Mouse (Mus musculus) liver, embryonic 11.5 days (tissue): ENCODE measurements around the gene Btbd9. TPM values are rescaled to one million over a fixed set of nuclear protein-coding genes. Genes with fewer than 3 reads are reported as not detected.
A peak's percentile ranks its signal among the peaks of the same experiment; 100 is the strongest.

Experiments
- ATAC-seq: fragments of 200-750 bp; cut with Nextera tagmentation; replicated peaks from 2 replicates; pipeline ENCODE4 v1.8.0; 2017; ENCODE audit warnings: moderate number of reproducible peaks, mild to moderate bottlenecking, moderate TSS enrichment, moderate library complexity; ENCODE audit not compliant: low FRiP score
- DNase-seq: peaks from one replicate; pipeline ENCODE4 v3.0.0-alpha.2; 2017; ENCODE audit warnings: low spot score
- H3K27ac ChIP-seq: fragments of 300-500 bp; sonication (generic); 2 replicates; pipeline ENCODE4 v1.5.1; 2014; ENCODE audit warnings: mild to moderate bottlenecking, low read depth, low read length, control low read depth
- H3K27me3 ChIP-seq: fragments of 300-500 bp; sonication (generic); replicated peaks from 2 replicates; pipeline ENCODE4 v1.6.1; 2014; ENCODE audit warnings: low read length, mixed read lengths; ENCODE audit not compliant: control insufficient read depth, insufficient read depth
- H3K36me3 ChIP-seq: fragments of 300-500 bp; sonication (generic); 2 replicates; pipeline ENCODE4 v1.6.1; 2014; ENCODE audit warnings: mild to moderate bottlenecking, low read length, moderate library complexity, mixed read lengths; ENCODE audit not compliant: control insufficient read depth, insufficient read depth
- H3K4me1 ChIP-seq: fragments of 300-500 bp; sonication (generic); replicated peaks from 2 replicates; pipeline ENCODE4 v1.6.1; 2014; ENCODE audit warnings: low read length, mixed read lengths; ENCODE audit not compliant: control insufficient read depth, insufficient read depth
- H3K4me2 ChIP-seq: fragments of 300-500 bp; sonication (generic); 2 replicates; pipeline ENCODE4 v1.6.1; 2014; ENCODE audit warnings: mild to moderate bottlenecking, control low read depth, moderate library complexity
- H3K4me3 ChIP-seq: fragments of 300-500 bp; sonication (generic); 2 replicates; pipeline ENCODE4 v1.5.1; 2014; ENCODE audit warnings: low read depth, low read length, control low read depth
- H3K9ac ChIP-seq: fragments of 300-500 bp; sonication (generic); 2 replicates; pipeline ENCODE4 v1.6.1; 2014; ENCODE audit warnings: low read depth, low read length, control low read depth
- H3K9me3 ChIP-seq: fragments of 300-500 bp; sonication (generic); 2 replicates; pipeline ENCODE4 v1.6.1; 2016; ENCODE audit warnings: low read length, inconsistent platforms, mixed read lengths; ENCODE audit not compliant: control insufficient read depth
- WGBS: fragments of 180-500 bp; shearing (Covaris S2); extraction: QIAGEN DNeasy Blood & Tissue Kit; methylation state at CpG from one replicate; pipeline ENCODE4 v1.1.7; 2014; 5-methylcytosine and 5-hydroxymethylcytosine counted together
- polyA plus RNA-seq: library from polyadenylated mRNA; unstranded; fragments of >200 nt; fragmentation: Nextera tagmentation; extraction: Ambion mirVana; gene quantifications from 2 replicates; pipeline ENCODE4 v1.2.1, GENCODE M21; 2014

Gene Btbd9
- polyA plus RNA-seq, 1 experiment from 2014 or later: 33.4 TPM

- Histone ChIP-seq H3K27ac (no peak overlapping the region), H3K4me3 (no peak overlapping the region), H3K4me2 (no peak overlapping the region), H3K4me1 (peaks cover 19% of the 10 kb centered on the region), H3K9me3 (no peaks in the 10 kb centered on the region), H3K27me3 (no peaks in the 10 kb centered on the region), H3K9ac (no peak overlapping the region), H3K36me3 (no peaks in the 10 kb centered on the region)
- DNase-seq: no peak
- 55% methylated on average over 2 of the region's 2 CpGs for WGBS
- ATAC-seq: no peak
Observed at GRCm38 (mm10) chr17:30193615-30194014, 382.7 kb downstream of the Btbd9 start.

- Histone ChIP-seq H3K4me3 (no peak overlapping the region), H3K36me3 (no peaks in the 10 kb centered on the region), H3K4me1 (peaks cover 20% of the 10 kb centered on the region), H3K27me3 (no peaks in the 10 kb centered on the region), H3K27ac (no peak overlapping the region), H3K4me2 (no peak overlapping the region), H3K9ac (no peak overlapping the region), H3K9me3 (no peaks in the 10 kb centered on the region)
- WGBS: 93% methylated on average over 26 of the region's 26 CpGs
- no peak for DNase-seq
- ATAC-seq: no peak
Observed at GRCm38 (mm10) chr17:30192416-30193005, 383.8 kb downstream of the Btbd9 start.

GRCm38 (mm10) chr17:30191097-30191640 lies 385.1 kb downstream of the Btbd9 start:
- Histone ChIP-seq H3K27ac (no peak overlapping the region), H3K4me3 (no peak overlapping the region), H3K36me3 (no peaks in the 10 kb centered on the region), H3K4me1 (peaks cover 17% of the 10 kb centered on the region), H3K27me3 (no peaks in the 10 kb centered on the region), H3K9me3 (no peaks in the 10 kb centered on the region), H3K9ac (no peak overlapping the region), H3K4me2 (no peak overlapping the region)
- ATAC-seq (no peak), DNase-seq (peak; percentile 30)
- WGBS: 78% methylated on average over 11 of the region's 11 CpGs

DNA sequence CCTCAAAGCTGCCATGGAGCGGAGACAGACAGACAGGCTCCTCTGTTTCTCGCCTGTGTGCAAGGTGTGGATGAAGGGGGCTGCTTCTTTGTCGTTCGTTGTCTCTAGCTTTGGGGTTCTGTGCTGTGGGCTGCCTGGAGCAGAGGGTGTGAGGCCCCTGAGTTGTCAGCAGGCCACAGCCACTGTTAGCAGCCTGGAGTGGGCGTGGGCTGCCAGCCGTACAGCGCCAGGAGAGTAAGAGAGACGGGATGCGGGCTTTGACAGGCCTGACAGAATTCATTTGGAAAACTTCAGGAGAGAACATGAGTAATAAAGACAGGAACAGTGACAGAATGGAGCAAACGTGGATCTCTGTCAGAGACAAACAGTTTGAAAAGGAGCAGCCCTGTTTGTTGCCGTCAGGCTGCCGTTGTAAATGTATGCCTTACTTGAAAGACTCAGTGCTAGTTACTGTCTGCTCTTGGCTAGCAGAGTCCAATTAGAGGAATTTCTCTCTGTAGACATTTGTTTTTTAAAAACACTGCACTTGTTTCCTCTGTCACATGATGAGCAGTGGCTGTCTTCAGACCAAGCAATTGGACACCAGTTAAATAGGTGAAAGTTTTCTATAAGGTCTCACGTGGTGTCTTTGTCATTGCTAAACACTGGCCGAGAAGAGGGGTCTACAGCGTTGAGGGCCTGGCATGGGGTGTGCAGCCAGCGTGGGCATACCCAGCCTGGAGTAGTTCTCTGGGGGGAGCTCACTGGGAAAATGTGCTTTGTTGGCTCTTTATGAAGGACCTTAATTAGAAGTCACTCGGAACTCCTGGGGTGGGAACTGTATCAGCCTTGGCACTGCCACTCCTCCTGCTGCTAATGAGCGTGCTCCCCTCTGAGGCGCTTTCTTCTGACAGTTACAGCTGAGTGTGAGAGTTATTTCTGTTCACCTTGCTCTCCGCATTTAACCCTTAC lies 388.0 kb downstream of the Btbd9 start:
- DNase-seq: peak; percentile 31
- no peak overlapping the region for H3K27ac ChIP-seq
- no peak overlapping the region for H3K4me3 ChIP-seq

GRCm38 (mm10) chr17:30187581-30187980 lies 388.7 kb downstream of the Btbd9 start:
- no peak overlapping the region for H3K9ac ChIP-seq
- no peaks in the 10 kb centered on the region for H3K27me3 ChIP-seq
- no peaks in the 10 kb centered on the region for H3K9me3 ChIP-seq
- peaks cover 12% of the 10 kb centered on the region for H3K4me1 ChIP-seq
- DNase-seq (no peak), ATAC-seq (no peak)
- H3K4me3 ChIP-seq: no peak overlapping the region
- 49% methylated on average over 5 of the region's 5 CpGs for WGBS
- H3K27ac ChIP-seq: no peak overlapping the region
- no peaks in the 10 kb centered on the region for H3K36me3 ChIP-seq
- no peak overlapping the region for H3K4me2 ChIP-seq

More for the DNA sequence above, 388.0 kb downstream of the Btbd9 start:
- H3K36me3 ChIP-seq: no peaks in the 10 kb centered on the region
- peaks cover 12% of the 10 kb centered on the region for H3K4me1 ChIP-seq
- no peaks in the 10 kb centered on the region for H3K9me3 ChIP-seq
- ATAC-seq: no peak
- no peak overlapping the region for H3K4me2 ChIP-seq
- H3K27me3 ChIP-seq: no peaks in the 10 kb centered on the region
- H3K9ac ChIP-seq: no peak overlapping the region
- 60% methylated on average over 20 of the region's 20 CpGs for WGBS

GRCm38 (mm10) chr17:30187154-30187553 lies 389.1 kb downstream of the Btbd9 start:
- 81% methylated on average over 6 of the region's 6 CpGs for WGBS
- Histone ChIP-seq H3K4me2 (no peak overlapping the region), H3K4me1 (peaks cover 12% of the 10 kb centered on the region), H3K36me3 (no peaks in the 10 kb centered on the region), H3K9me3 (no peaks in the 10 kb centered on the region), H3K27ac (no peak overlapping the region), H3K9ac (no peak overlapping the region), H3K4me3 (no peak overlapping the region), H3K27me3 (no peaks in the 10 kb centered on the region)
- no peak for ATAC-seq
- no peak for DNase-seq

- no peak overlapping the region for H3K4me3 ChIP-seq
- no peak overlapping the region for H3K27ac ChIP-seq
- no peak overlapping the region for H3K4me2 ChIP-seq
- ATAC-seq: no peak
- 91% methylated on average over 6 of the region's 6 CpGs for WGBS
- DNase-seq: no peak
- H3K27me3 ChIP-seq: no peaks in the 10 kb centered on the region
- H3K9ac ChIP-seq: no peak overlapping the region
- no peaks in the 10 kb centered on the region for H3K36me3 ChIP-seq
- no peaks in the 10 kb centered on the region for H3K9me3 ChIP-seq
- peaks cover 14% of the 10 kb centered on the region; the same call in 1 of the 2 replicates for H3K4me1 ChIP-seq
Observed at GRCm38 (mm10) chr17:30183561-30183960, 392.7 kb downstream of the Btbd9 start.

- 50% methylated on average over 2 of the region's 2 CpGs for WGBS
- ATAC-seq (no peak), DNase-seq (no peak)
- Histone ChIP-seq H3K4me1 (peaks cover 7% of the 10 kb centered on the region; the same call in 1 of the 2 replicates), H3K27ac (no peak overlapping the region), H3K36me3 (no peaks in the 10 kb centered on the region; the same call in 1 of the 2 replicates), H3K9me3 (no peaks in the 10 kb centered on the region), H3K4me3 (no peak overlapping the region), H3K9ac (no peak overlapping the region), H3K27me3 (no peaks in the 10 kb centered on the region), H3K4me2 (no peak overlapping the region)
Observed at GRCm38 (mm10) chr17:30182063-30182462, 394.2 kb downstream of the Btbd9 start.
